Mouse (Mus musculus): Measurements from ENCODE around the gene Itih5.

DNA sequence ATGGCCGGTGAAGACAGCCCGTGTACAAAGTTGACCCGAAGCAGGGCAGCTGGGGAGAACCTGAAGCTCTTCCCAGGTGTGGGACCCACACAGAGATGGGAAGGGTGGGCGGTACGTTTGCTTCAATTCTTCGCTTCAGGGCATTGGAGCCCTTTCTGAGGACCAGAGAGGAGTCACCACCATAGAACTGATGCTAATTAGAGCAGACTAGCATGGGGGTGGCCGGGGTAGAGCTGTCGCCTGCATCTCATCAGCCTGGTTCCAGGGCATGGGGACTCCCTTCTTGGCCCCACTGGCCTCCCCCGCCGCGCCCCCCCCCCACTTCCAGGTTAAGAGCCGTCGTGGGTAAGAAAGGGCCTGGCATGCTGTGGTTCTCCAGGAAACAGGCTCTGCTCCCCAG is 132.6 kb downstream of the Itih5 start:
- no peak for TF ChIP-seq CTCF (IDR thresholded peaks at IDR 0.05; ENCODE audit: insufficient read depth, low read depth, low read length)
- TF ChIP-seq POLR2A (IDR thresholded peaks at IDR 0.05; ENCODE audit: insufficient read depth, low read depth, low read length) = no peak

All from olfactory bulb, adult 2 months (tissue).